Mouse (Mus musculus) heart, postnatal 0 days (tissue): Measurements from ENCODE around the gene Ccni. TPM values are rescaled to one million over a fixed set of nuclear protein-coding genes. Genes with fewer than 3 reads are reported as not detected.

ENCODE experiments used
- ATAC-seq: fragments of 200-750 bp; cut with Nextera tagmentation; 2 replicates; pipeline ENCODE4 v1.8.0; 2017; ENCODE audit warnings: low read depth, moderate number of reproducible peaks, moderate library complexity; ENCODE audit not compliant: insufficient read depth
- DNase-seq: peaks from one replicate; pipeline ENCODE4 v3.0.0-alpha.2; 2016; ENCODE audit warnings: low spot score
- H3K27ac ChIP-seq: fragments of 300-500 bp; sonication (generic); 2 replicates; pipeline ENCODE4 v1.5.1; 2014; ENCODE audit warnings: low read depth, mild to moderate bottlenecking
- H3K27me3 ChIP-seq: fragments of 300-500 bp; sonication (generic); 2 replicates; pipeline ENCODE4 v1.6.1; 2014; ENCODE audit warnings: low read length, mixed read lengths; ENCODE audit not compliant: control insufficient read depth, insufficient read depth
- H3K36me3 ChIP-seq: fragments of 300-500 bp; sonication (generic); replicated peaks from 2 replicates; pipeline ENCODE4 v1.6.1; 2014; ENCODE audit warnings: low read length, mixed read lengths; ENCODE audit not compliant: control insufficient read depth, insufficient read depth
- H3K4me1 ChIP-seq: fragments of 300-500 bp; sonication (generic); 2 replicates; pipeline ENCODE4 v1.6.1; 2014; ENCODE audit warnings: antibody characterized with exemption; ENCODE audit not compliant: control insufficient read depth, insufficient read depth
- H3K4me2 ChIP-seq: fragments of 300-500 bp; sonication (generic); 2 replicates; pipeline ENCODE4 v1.6.1; 2014; ENCODE audit warnings: low read depth, mild to moderate bottlenecking, low read length, moderate library complexity
- H3K4me3 ChIP-seq: fragments of 300-500 bp; sonication (generic); 2 replicates; pipeline ENCODE4 v1.5.1; 2014; ENCODE audit warnings: low read depth, low read length
- H3K9ac ChIP-seq: fragments of 300-500 bp; sonication (generic); replicated peaks from 2 replicates; pipeline ENCODE4 v1.6.1; 2014; ENCODE audit warnings: low read depth, low read length, mixed read lengths
- H3K9me3 ChIP-seq: fragments of 300-500 bp; sonication (generic); replicated peaks from 2 replicates; pipeline ENCODE4 v1.6.1; 2016; ENCODE audit warnings: low read length; ENCODE audit not compliant: control insufficient read depth
- CTCF ChIP-seq: IDR thresholded peaks from 2 replicates; pipeline ENCODE4 v1.5.1; 2016; ENCODE audit warnings: antibody characterized with exemption, control low read depth, low read depth
- EP300 ChIP-seq: IDR thresholded peaks from 2 replicates; pipeline ENCODE4 v1.6.1; 2016; ENCODE audit warnings: antibody characterized with exemption, low read depth
- WGBS: fragments of 180-500 bp; shearing (Covaris S2); extraction: QIAGEN DNeasy Blood & Tissue Kit; methylation state at CpG from one replicate; pipeline ENCODE4 v1.1.7; 2014; 5-methylcytosine and 5-hydroxymethylcytosine counted together
- polyA plus RNA-seq: library from polyadenylated mRNA; unstranded; fragments of >200 nt; fragmentation: Nextera tagmentation; extraction: Ambion mirVana; gene quantifications from 2 replicates; pipeline ENCODE4 v1.2.1, GENCODE M21; 2015
- total RNA-seq: library from RNA; depleted of rRNA; stranded (reverse); fragments of >200 nt; gene quantifications from 2 replicates; pipeline ENCODE4 v1.2.3, GENCODE M21; 2014; ENCODE audit warnings: low replicate concordance

Gene Ccni
- total and polyA plus RNA-seq, 2 experiments from 2014 or later: 87.5 to 210 TPM

- no peak for TF ChIP-seq EP300
- TF ChIP-seq CTCF: no peak
- H3K27ac ChIP-seq: no peak overlapping the region
- H3K36me3 ChIP-seq: no peaks in the 10 kb centered on the region
- no peak for DNase-seq
- H3K9ac ChIP-seq: no peak overlapping the region
- H3K4me1 ChIP-seq: no peaks in the 10 kb centered on the region
- ATAC-seq: no peak
- H3K4me2 ChIP-seq: no peak overlapping the region
- no peaks in the 10 kb centered on the region for H3K27me3 ChIP-seq
- WGBS: 87% methylated on average over 2 of the region's 2 CpGs
- no peaks in the 10 kb centered on the region for H3K9me3 ChIP-seq
- no peak overlapping the region for H3K4me3 ChIP-seq
Observed at GRCm38 (mm10) chr5:93232838-93233237, 26.5 kb upstream of the Ccni start.

GRCm38 (mm10) chr5:93231721-93232120 lies 25.4 kb upstream of the Ccni start:
- WGBS: 67% methylated on average over 3 of the region's 3 CpGs
- no peak for TF ChIP-seq EP300
- TF ChIP-seq CTCF: no peak
- H3K9me3 ChIP-seq: no peaks in the 10 kb centered on the region
- H3K4me1 ChIP-seq: no peaks in the 10 kb centered on the region
- no peak overlapping the region for H3K4me3 ChIP-seq
- H3K27ac ChIP-seq: no peak overlapping the region
- H3K9ac ChIP-seq: no peak overlapping the region
- ATAC-seq (no peak), DNase-seq (no peak)
- no peak overlapping the region for H3K4me2 ChIP-seq
- no peaks in the 10 kb centered on the region for H3K36me3 ChIP-seq
- no peaks in the 10 kb centered on the region for H3K27me3 ChIP-seq

- H3K4me1 ChIP-seq: no peaks in the 10 kb centered on the region
- no peak overlapping the region for H3K9ac ChIP-seq
- no peaks in the 10 kb centered on the region for H3K27me3 ChIP-seq
- WGBS: 74% methylated on average over 2 of the region's 2 CpGs
- no peak overlapping the region for H3K4me2 ChIP-seq
- no peak overlapping the region for H3K4me3 ChIP-seq
- TF ChIP-seq CTCF (no peak), EP300 (no peak)
- ATAC-seq (no peak), DNase-seq (no peak)
- H3K9me3 ChIP-seq: no peaks in the 10 kb centered on the region
- H3K27ac ChIP-seq: no peak overlapping the region
- H3K36me3 ChIP-seq: no peaks in the 10 kb centered on the region
Observed at GRCm38 (mm10) chr5:93229527-93229926, 23.2 kb upstream of the Ccni start.

- WGBS: 48% methylated on average over 3 of the region's 3 CpGs
- DNase-seq: no peak
- no peak for TF ChIP-seq EP300
- TF ChIP-seq CTCF: no peak
- Histone ChIP-seq H3K4me1 (no peaks in the 10 kb centered on the region), H3K9me3 (no peaks in the 10 kb centered on the region), H3K27ac (no peak overlapping the region), H3K4me2 (no peak overlapping the region), H3K36me3 (no peaks in the 10 kb centered on the region), H3K4me3 (no peak overlapping the region), H3K9ac (no peak overlapping the region), H3K27me3 (no peaks in the 10 kb centered on the region)
- ATAC-seq: no peak
Observed at GRCm38 (mm10) chr5:93227157-93227556, 20.9 kb upstream of the Ccni start.

- Histone ChIP-seq H3K36me3 (no peaks in the 10 kb centered on the region), H3K9ac (no peak overlapping the region), H3K4me2 (no peak overlapping the region), H3K4me3 (no peak overlapping the region), H3K27me3 (no peaks in the 10 kb centered on the region), H3K9me3 (no peaks in the 10 kb centered on the region), H3K4me1 (no peaks in the 10 kb centered on the region), H3K27ac (no peak overlapping the region)
- ATAC-seq (no peak), DNase-seq (no peak)
- TF ChIP-seq CTCF: no peak
- TF ChIP-seq EP300: no peak
- 66% methylated on average over 2 of the region's 2 CpGs for WGBS
Observed at GRCm38 (mm10) chr5:93224549-93224948, 18.3 kb upstream of the Ccni start.

GRCm38 (mm10) chr5:93221661-93222060 lies 15.4 kb upstream of the Ccni start:
- H3K9ac ChIP-seq: no peak overlapping the region
- H3K27me3 ChIP-seq: no peaks in the 10 kb centered on the region
- no peaks in the 10 kb centered on the region for H3K4me1 ChIP-seq
- ATAC-seq: no peak
- no peak overlapping the region for H3K4me2 ChIP-seq
- no peak overlapping the region for H3K4me3 ChIP-seq
- WGBS: 40% methylated on average over 3 of the region's 3 CpGs
- H3K9me3 ChIP-seq: no peaks in the 10 kb centered on the region
- no peak for DNase-seq
- no peak for TF ChIP-seq EP300
- no peak for TF ChIP-seq CTCF
- no peak overlapping the region for H3K27ac ChIP-seq
- no peaks in the 10 kb centered on the region for H3K36me3 ChIP-seq
